Comparison of ENCODE assay signal across 10 mouse cellular contexts in the genomic region with DNA sequence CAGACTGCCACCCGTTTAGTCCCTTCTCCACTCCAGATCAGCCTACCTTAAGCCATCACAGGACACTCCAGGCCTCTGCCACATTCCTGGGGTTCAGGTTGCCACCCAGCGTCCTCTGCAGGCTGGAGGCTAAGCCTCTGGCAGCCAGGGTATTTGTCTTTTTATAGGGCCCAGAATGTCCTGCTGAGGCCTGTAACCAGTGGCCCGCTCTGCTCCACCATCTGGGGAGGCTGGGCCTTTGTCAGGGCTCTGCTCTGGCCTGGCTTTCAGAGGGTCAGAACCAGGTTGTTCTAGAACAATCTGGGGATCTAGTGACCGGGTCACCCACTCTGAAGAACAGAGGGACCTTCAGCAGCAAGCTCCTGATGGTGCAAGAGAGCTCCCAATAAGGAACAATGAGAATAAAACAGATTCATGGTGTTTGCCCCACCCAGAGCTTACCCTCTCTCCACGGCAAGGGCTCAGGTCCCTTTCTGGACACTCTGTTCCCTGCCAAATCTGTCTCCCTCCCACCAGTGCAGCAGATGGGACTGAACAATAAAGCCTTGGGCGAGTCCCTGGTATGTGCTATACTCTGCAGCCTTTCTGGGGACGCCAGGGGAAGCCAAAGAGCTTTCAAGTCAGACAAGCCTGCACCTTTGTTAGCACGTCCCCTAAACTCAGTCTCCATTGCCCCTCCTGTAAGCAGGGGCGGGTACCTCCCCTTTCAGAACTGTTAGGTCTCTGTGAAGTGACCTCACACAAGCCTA. TPM values are rescaled to one million over a fixed set of nuclear protein-coding genes. Genes with fewer than 3 reads are reported as not detected.
DNase-seq lines count a peak whose midpoint lies in the region; ATAC-seq lines count a peak whose summit lies in the region.
"Had no signal": no experiment of that assay in that cellular context is flagged by ENCODE, and none has a peak within 500 bp of the region (broad histone marks: within the 10 kb centered on the region; RNA-seq: fewer than 3 reads in every experiment).

No protein-coding gene starts in this region.

- ATAC-seq in monocyte, adult 5-6 weeks (replicated peaks; ENCODE audit: insufficient number of reproducible peaks, low FRiP score, low TSS enrichment, poor library complexity, severe bottlenecking) = no peak
- no peak for ATAC-seq in inflammation-experienced regulatory T-cells, adult 6 months

- peak; percentile 16 to 71 for DNase-seq in spleen, adult 18-20 months
- DNase-seq in spleen, adult 12 weeks (ENCODE audit: low spot score) = no peak
- peak; percentile 93 to 94 for DNase-seq in cerebellum, postnatal 14 days
- DNase-seq in heart, postnatal 4 days = peak; percentile 79
- DNase-seq in left cerebral cortex, adult 18-20 months (ENCODE audit: low spot score in 2 of 2) = peak; percentile 85 to 88
- peak; percentile 85 for DNase-seq in right cerebral cortex, postnatal 14 days

RNA-seq across cellular contexts. Expression of a gene that starts 8.7 kb away (rescaled TPM):
- 1 to 10 TPM; 1.2 to 1.8 TPM for total RNA-seq in heart, postnatal 4 days (2021)
- 1 to 10 TPM; 1.5 to 1.7 TPM for total RNA-seq in left cerebral cortex, adult 18-20 months (2021)
- total RNA-seq in monocyte, adult 5-6 weeks (2017) = 0.64 to 1.6 TPM (median 1.1 TPM) in 3 replicates
- polyA plus RNA-seq in inflammation-experienced regulatory T-cells, adult 6 months (2017; shearing (Covaris generic)) = 1 to 10 TPM; 2.7 to 5.0 (median 4.9) TPM

RNA-seq across cellular contexts. Expression of a gene that starts 10.6 kb away (rescaled TPM):
- total RNA-seq in heart, postnatal 4 days (2021) = not detected
- 1 to 10 TPM; 1.9 to 3.1 TPM for total RNA-seq in left cerebral cortex, adult 18-20 months (2021)
- not detected in 3 replicates for total RNA-seq in monocyte, adult 5-6 weeks (2017)
- not detected for polyA plus RNA-seq in inflammation-experienced regulatory T-cells, adult 6 months (2017; shearing (Covaris generic))
- polyA plus RNA-seq: lung, embryonic 16.5 days; testis, adult 2 months had no signal

RNA-seq across cellular contexts. Expression of a gene that starts 53.3 kb away (rescaled TPM):
- total RNA-seq in heart, postnatal 4 days (2021) = 10 to 100 TPM; 30.0 to 33.5 TPM
- total RNA-seq in left cerebral cortex, adult 18-20 months (2021) = 10 to 100 TPM; 66.3 to 67.8 TPM
- 1.6 to 7.8 TPM (median 2.7 TPM) in 3 replicates for total RNA-seq in monocyte, adult 5-6 weeks (2017)
- polyA plus RNA-seq in inflammation-experienced regulatory T-cells, adult 6 months (2017; shearing (Covaris generic)) = 10 to 100 TPM; 20.7 to 39.2 (median 32.3) TPM

RNA-seq across cellular contexts. Expression of a gene that starts 55.1 kb away (rescaled TPM):
- under 1 TPM in 1 of 2 experiments, not detected in 1; 0.14 TPM for total RNA-seq in heart, postnatal 4 days (2021)
- 10 to 100 TPM; 17.2 to 20.3 TPM for total RNA-seq in left cerebral cortex, adult 18-20 months (2021)
- total RNA-seq in monocyte, adult 5-6 weeks (2017) = not detected in 3 replicates
- not detected for polyA plus RNA-seq in inflammation-experienced regulatory T-cells, adult 6 months (2017; shearing (Covaris generic))
- polyA plus RNA-seq: lung, embryonic 16.5 days had no signal
